Mouse (Mus musculus): ENCODE data around the gene Rpusd1.

The Rpusd1 gene

DNA sequence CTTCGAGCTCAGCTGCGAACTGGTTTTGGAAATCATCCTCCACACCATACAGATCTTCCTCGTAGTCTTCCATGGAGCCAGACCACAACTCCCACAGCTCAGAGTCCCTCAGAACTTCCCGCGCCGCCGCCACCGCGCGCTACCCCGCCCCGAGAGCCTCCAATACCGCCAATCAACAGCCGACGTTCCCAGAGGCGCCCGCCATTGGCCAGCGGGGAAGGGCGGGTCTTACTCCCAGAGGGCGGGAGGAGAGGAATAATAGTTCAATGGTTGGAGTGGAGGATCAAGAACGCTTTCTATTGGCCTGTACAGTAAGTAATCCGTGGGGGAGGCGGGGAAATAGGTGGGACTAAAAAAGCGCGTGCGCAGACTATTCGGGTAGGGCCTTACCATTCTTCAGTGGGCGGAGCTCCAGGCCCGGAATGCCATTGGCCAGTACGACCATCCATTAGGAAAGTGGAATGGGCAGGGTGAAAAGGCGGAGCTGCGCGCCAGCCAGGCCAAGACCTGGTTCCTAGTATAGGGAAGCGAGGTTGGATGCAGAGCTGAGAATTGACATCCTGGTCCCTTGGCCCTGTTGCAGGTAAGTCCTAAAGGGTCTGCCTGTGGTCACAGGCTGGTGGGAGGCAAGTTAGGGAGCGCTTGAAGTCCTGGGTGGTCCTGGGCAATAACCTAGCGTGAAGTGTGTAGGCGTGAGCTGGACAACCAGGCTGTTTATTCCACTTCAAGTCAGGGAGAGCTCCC lies at the start of gene Rpusd1, which contains the start of gene Chtf18:
TSS of gene Rpusd1 (plus strand) at position 406 of the 744 bp plus-strand sequence.
TSS of gene Chtf18 (minus strand) at position 155 of the 744 bp plus-strand sequence.
- DNase-seq = peak; percentile 100

DNA sequence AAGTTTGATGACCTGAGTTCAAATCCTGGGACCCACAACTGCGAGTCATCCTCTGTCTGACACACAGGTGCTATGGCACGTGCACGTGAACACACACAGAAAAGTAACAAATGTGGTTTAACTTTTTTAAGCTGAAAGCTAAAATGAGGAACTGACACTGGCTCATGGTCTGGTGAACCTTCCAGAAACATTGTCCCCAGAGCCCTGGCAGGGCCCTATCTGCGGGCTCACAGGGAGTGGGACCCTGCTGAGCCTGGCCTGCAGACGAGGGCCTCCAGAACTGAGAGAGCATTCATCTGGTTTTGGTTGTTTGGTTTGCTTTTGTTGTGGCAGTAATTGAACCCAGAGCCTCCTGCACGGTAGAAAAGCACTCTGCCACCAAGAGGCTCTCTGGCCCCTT lies 49.5 kb upstream of the Rpusd1 start:
- DNase-seq = no peak

- no peak for DNase-seq
Measured at GRCm38 (mm10) chr17:25679818-25680217, 47.7 kb upstream of the Rpusd1 start.

GRCm38 (mm10) chr17:25681636-25682035 lies 45.8 kb upstream of the Rpusd1 start:
- peak; percentile 21 for DNase-seq

DNA sequence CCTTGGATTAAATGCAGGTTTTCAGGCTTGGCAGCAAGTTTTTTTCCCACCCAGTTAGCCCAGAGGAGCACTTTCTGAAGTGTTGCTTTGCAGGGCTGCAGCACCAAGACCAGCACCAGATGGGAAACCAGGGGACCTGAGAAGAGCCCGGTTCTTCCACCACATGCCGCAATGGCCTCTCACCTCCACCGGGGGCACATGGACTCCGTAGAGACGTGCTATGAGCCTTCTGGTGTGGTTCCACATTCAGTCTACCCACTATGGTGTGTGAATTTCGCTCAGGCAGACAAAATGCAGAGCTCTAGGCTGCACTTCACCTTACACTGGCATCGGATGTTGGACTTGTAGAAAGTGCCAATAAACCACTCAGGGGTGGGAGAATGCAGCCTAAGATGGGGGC lies 41.1 kb upstream of the Rpusd1 start:
- DNase-seq = no peak

GRCm38 (mm10) chr17:25688922-25689321 lies 38.5 kb upstream of the Rpusd1 start:
- DNase-seq = no peak

GRCm38 (mm10) chr17:25696263-25696662 lies 31.2 kb upstream of the Rpusd1 start:
- DNase-seq = no peak

GRCm38 (mm10) chr17:25698446-25698845 lies 29.0 kb upstream of the Rpusd1 start:
- peak; percentile 75 for DNase-seq

DNA sequence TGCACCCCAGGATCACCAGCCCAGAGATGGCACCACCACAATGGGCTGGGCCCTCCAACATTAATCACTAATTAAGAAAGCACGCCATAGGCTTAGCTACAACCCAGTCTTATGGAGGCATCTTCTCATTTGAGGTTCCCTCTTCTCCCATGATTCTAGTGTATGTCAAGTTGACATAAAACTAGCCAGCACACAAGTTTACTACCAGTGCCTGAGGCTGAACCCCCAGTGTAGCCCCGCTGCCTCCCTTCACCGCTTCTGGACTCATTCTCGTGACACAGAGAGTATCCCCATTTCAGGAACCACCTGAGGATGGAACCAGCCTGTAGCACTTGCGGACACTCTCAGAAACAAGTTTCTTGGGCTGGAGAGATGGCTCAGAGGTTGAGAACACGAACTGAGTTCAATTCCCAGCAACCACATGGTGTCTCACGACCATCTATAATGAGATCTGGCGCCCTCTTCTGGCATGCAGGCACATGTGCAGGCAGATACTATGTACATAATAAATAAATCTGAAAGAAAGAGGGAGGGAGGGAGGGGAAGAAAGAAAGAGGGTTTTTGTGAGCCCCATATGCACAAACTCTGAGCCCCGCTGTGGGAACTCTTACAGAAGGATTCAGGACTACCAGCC lies 26.5 kb upstream of the Rpusd1 start:
- no peak for DNase-seq

- DNase-seq = no peak
Measured at GRCm38 (mm10) chr17:25709994-25710393, 17.5 kb upstream of the Rpusd1 start.

- DNase-seq = no peak
Measured at GRCm38 (mm10) chr17:25711136-25711535, 16.3 kb upstream of the Rpusd1 start.

GRCm38 (mm10) chr17:25715627-25716026 lies 11.8 kb upstream of the Rpusd1 start:
- DNase-seq = no peak

DNA sequence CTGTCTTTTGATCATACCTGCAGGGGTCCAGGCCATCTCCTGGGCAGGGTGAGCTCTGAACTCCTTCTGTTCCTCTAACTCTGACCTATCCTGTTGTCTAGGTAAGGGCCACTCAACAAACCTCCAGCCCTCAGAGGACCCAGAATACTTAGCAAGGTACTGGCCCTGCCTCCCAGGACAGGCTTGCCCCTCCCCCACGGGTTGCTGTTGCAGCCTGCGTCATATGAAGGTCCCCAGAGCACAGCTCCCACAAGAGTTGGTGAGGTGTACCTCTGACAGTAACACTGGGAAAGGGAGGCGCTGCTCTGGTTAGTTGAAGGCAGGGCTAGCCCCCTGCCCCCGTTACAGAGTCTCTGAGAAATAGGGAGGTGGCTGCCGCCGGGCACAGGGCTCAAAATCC lies 11.3 kb upstream of the Rpusd1 start:
- DNase-seq = no peak

DNA sequence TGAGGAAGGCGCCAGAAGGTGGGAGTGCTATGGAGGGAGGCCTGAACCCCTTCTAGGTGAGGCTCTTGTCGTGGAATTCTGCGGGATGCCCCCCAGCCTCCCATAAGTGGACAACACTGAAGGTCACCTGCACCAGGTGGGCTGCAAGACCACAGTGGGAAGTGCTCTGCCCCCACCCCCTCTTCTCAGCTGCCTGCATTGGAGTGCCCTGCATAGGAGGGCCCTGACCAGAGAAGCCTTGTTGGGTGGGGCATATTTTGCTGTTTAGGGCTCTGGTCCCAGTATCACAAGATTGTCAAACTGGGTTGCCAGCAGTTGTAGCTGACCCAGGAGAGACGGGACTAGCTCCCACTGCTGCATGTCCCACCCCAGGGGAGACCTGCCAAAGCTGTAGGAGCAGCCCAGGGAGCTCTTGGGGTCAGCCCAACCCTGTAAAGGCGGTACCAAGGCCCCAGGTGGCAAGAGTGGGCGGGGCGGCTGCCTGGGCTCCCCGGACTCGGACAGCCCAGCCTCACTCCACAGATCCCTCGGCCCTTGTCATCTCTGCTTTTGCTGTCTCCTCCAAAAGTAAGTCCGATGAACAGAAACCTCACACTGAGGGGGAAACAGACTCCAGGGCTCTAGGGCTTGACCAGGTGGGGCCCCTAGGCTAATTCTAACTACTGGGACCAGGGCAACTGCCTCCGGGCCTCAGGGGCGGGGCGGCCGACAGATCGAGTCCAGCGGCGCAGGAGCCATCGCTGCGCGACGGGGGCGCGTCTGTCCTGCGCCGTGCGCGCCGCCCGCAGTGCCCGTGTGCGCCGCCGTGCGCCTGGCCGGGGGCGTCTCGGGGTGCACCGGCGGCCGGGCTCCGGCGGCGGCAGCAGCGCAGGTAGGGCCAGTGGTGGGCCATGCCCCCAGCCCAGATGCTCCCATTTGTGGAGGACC lies 10.5 kb upstream of the Rpusd1 start, which contains the start of gene Gng13:
TSS of gene Gng13 (plus strand) at position 461 of the 927 bp plus-strand sequence.
- peak; percentile 44 for DNase-seq

DNA sequence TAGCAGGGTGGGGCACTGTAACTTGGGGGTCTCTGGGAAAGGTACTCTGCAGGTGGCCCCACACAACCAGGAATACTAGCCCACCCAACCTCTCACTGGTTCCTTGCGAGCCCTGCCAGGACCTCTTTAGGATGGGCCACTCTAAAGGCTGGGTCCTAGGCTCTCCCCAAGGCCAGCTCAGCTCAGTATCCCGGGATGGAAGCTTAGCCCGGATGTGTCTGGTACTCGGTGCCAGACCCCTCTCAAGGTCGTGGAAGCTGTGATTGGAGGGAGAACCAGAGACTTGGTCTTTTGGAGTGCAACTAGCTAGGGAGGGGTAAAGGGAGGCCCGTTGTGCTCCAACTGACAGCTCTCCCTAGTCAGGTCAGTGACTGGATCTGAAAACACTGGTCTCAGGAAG lies 9.8 kb upstream of the Rpusd1 start:
- no peak for DNase-seq

GRCm38 (mm10) chr17:25721476-25721875 lies 6.0 kb upstream of the Rpusd1 start:
- DNase-seq = no peak

DNA sequence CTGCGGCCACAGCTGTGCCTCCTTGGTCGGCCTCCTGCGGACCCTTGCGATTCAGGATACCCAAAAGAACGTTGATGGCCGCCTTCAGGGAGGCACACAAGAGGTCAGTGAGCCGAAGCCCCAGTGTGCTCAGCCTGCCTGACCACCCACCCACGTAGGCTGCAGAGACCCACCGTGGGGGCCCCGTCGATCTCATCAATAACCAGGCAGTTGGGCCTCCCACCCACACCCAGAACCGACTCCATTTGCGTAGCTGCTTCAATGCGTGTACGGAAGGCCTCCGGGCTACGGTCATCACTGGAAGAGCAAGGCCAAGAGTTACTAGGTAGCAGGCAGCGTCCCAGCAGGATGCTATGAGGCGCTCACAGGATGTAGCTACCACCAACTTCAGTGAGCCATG lies 4.0 kb upstream of the Rpusd1 start:
- no peak for DNase-seq

DNA sequence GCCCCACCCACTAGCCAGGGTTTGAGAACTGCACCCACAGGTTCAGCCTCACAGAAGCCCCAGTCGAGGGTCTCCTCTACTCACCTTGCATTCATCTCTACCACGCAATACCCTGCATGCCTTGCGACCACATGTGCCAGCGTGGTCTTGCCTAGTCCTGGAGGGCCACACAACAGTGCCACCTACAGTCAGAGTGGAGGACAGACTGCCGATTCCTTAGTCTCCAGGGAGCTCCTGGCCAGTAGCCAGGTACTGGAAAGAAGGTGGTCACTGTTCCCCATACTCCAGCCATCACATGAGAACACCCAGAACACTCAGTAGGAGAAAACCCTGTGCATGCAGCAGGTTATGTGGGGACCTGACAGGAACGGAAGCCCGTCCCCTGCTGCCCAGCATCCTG lies 3.6 kb upstream of the Rpusd1 start:
- DNase-seq = no peak

DNA sequence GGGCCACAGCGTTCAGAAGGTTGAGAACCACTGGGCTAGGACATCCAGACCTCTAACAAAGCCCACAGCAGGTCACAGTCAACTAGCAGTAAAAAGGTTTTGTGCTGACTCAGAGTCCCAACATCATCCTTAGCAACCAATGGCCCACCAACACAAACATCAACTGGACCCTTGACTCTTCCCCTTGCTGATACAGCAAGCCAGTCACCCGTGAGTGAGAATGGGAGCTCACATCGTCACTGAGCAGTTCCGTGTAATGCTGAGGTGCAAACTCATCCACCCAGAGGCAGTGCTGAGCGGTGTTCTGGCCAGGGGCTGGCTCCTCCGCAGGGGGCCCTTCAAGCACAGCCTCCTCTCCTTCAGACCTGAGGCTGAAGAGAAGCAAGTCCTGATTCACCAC lies 2.2 kb upstream of the Rpusd1 start:
- peak; percentile 41 for DNase-seq

- no peak for DNase-seq
Measured at GRCm38 (mm10) chr17:25728009-25728270, 470 bp downstream of the Rpusd1 start.

GRCm38 (mm10) chr17:25732082-25732481 lies 4.6 kb downstream of the Rpusd1 start:
- peak; percentile 87 for DNase-seq

- DNase-seq = no peak
Measured at GRCm38 (mm10) chr17:25735246-25735645, 7.8 kb downstream of the Rpusd1 start.

DNA sequence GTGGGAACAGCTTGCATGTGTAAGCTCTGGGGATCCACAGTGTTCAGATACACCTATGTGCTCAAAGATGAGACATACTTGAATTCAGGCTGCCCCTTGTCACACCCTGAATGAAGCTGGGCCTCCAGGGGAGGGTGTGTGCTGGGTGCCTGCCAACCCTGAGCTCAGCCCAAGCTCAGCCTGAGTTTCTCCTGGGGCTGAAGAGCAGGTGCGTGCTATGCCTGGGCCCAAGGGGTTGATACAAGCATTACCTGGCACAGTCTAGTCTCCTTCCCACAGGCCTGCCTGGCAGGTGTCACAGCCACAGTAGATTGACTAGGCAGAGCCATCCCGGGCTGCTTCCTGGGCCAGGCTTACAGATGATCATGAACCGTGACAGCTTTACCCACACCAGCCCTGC lies 8.3 kb downstream of the Rpusd1 start, which contains the start of gene Mslnl:
TSS of gene Mslnl (plus strand) at position 298 of the 400 bp plus-strand sequence.
- DNase-seq = no peak

All from kidney, postnatal 14 days (tissue).